Mouse (Mus musculus): ENCODE measurements around the gene Gm13420.
"Not testable (repeated sequence)": the region's sequence is repeated elsewhere in the genome, so short reads cannot be mapped to it uniquely, and the experiment has no call there.

The Gm13420 gene

GRCm38 (mm10) chr2:29738799-29739198 lies 12.7 kb downstream of the Gm13420 start:
- no peak for DNase-seq (ENCODE audit: low spot score)

GRCm38 (mm10) chr2:29737209-29737925 lies 14.1 kb downstream of the Gm13420 start:
- no peak for DNase-seq (ENCODE audit: low spot score)

- no peak for DNase-seq (ENCODE audit: low spot score)
Observed at GRCm38 (mm10) chr2:29735708-29736107, 15.8 kb downstream of the Gm13420 start.

- DNase-seq (ENCODE audit: low spot score) = no peak
Observed at GRCm38 (mm10) chr2:29733348-29733747, 18.1 kb downstream of the Gm13420 start.

GRCm38 (mm10) chr2:29732559-29732958 lies 18.9 kb downstream of the Gm13420 start:
- DNase-seq (ENCODE audit: low spot score) = no peak

- peak; percentile 21 for DNase-seq (ENCODE audit: low spot score)
Observed at GRCm38 (mm10) chr2:29731545-29731944, 19.9 kb downstream of the Gm13420 start.

GRCm38 (mm10) chr2:29729500-29729899 lies 22.0 kb downstream of the Gm13420 start:
- DNase-seq (ENCODE audit: low spot score) = no peak

- no peak for DNase-seq (ENCODE audit: low spot score)
Observed at GRCm38 (mm10) chr2:29724664-29725365, 26.7 kb downstream of the Gm13420 start.

- DNase-seq (ENCODE audit: low spot score) = no peak
Observed at GRCm38 (mm10) chr2:29723132-29723531, 28.4 kb downstream of the Gm13420 start.

- no peak for DNase-seq (ENCODE audit: low spot score)
Observed at GRCm38 (mm10) chr2:29718581-29718980, 32.9 kb downstream of the Gm13420 start.

GRCm38 (mm10) chr2:29716691-29717090 lies 34.8 kb downstream of the Gm13420 start:
- peak; percentile 8 for DNase-seq (ENCODE audit: low spot score)

GRCm38 (mm10) chr2:29716143-29716542 lies 35.3 kb downstream of the Gm13420 start:
- DNase-seq (ENCODE audit: low spot score) = no peak

GRCm38 (mm10) chr2:29714127-29714526 lies 37.4 kb downstream of the Gm13420 start:
- DNase-seq (ENCODE audit: low spot score) = no peak

GRCm38 (mm10) chr2:29713501-29713900 lies 38.0 kb downstream of the Gm13420 start:
- no peak for DNase-seq (ENCODE audit: low spot score)

- DNase-seq (ENCODE audit: low spot score) = no peak
Observed at GRCm38 (mm10) chr2:29711877-29712276, 39.6 kb downstream of the Gm13420 start.

- no peak for DNase-seq (ENCODE audit: low spot score)
Observed at GRCm38 (mm10) chr2:29711038-29711437, 40.4 kb downstream of the Gm13420 start.

GRCm38 (mm10) chr2:29708209-29708608 lies 43.3 kb downstream of the Gm13420 start:
- DNase-seq (ENCODE audit: low spot score) = not testable (repeated sequence)

GRCm38 (mm10) chr2:29707731-29708130 lies 43.8 kb downstream of the Gm13420 start:
- peak; percentile 19 for DNase-seq (ENCODE audit: low spot score)

- no peak for DNase-seq (ENCODE audit: low spot score)
Observed at GRCm38 (mm10) chr2:29706726-29707620, 44.5 kb downstream of the Gm13420 start.

- DNase-seq (ENCODE audit: low spot score) = no peak
Observed at GRCm38 (mm10) chr2:29705493-29705892, 46.0 kb downstream of the Gm13420 start.

- DNase-seq (ENCODE audit: low spot score) = no peak
Observed at GRCm38 (mm10) chr2:29703104-29704081, 48.1 kb downstream of the Gm13420 start.
